Mouse (Mus musculus): ENCODE results near the gene Timp3.

Timp3 gene

GRCm38 (mm10) chr10:86381922-86382260 lies 81.7 kb downstream of the Timp3 start:
- in situ Hi-C loops (cut with MboI, MseI) = no loop called here

GRCm38 (mm10) chr10:86384655-86385054 lies 84.5 kb downstream of the Timp3 start:
- in situ Hi-C loops (cut with MboI, MseI) = no loop called here

- in situ Hi-C loops (cut with MboI, MseI) = no loop called here
Measured at GRCm38 (mm10) chr10:86385656-86386055, 85.5 kb downstream of the Timp3 start.

GRCm38 (mm10) chr10:86386232-86386631 lies 86.1 kb downstream of the Timp3 start:
- in situ Hi-C loops (cut with MboI, MseI) = no loop called here

- in situ Hi-C loops (cut with MboI, MseI) = no loop called here
Measured at GRCm38 (mm10) chr10:86387821-86388440, 87.8 kb downstream of the Timp3 start.

- in situ Hi-C loops (cut with MboI, MseI) = no loop called here
Measured at GRCm38 (mm10) chr10:86388803-86389202, 88.6 kb downstream of the Timp3 start.

- in situ Hi-C loops (cut with MboI, MseI) = no loop called here
Measured at GRCm38 (mm10) chr10:86389357-86389756, 89.2 kb downstream of the Timp3 start.

- in situ Hi-C loops (cut with MboI, MseI) = no loop called here
Measured at GRCm38 (mm10) chr10:86389913-86390312, 89.7 kb downstream of the Timp3 start.

- in situ Hi-C loops (cut with MboI, MseI) = no loop called here
Measured at GRCm38 (mm10) chr10:86392399-86392798, 92.2 kb downstream of the Timp3 start.

GRCm38 (mm10) chr10:86397577-86398346 lies 97.6 kb downstream of the Timp3 start:
- in situ Hi-C loops (cut with MboI, MseI) = no loop called here

GRCm38 (mm10) chr10:86398347-86398720 lies 98.2 kb downstream of the Timp3 start:
- in situ Hi-C loops (cut with MboI, MseI) = no loop called here

All from T-helper 1 cell (primary cell).